Mouse (Mus musculus) liver, adult 2 months (tissue): ENCODE measurements around the gene Eapp. TPM values are rescaled to one million over a fixed set of nuclear protein-coding genes. Genes with fewer than 3 reads are reported as not detected.

Experiments used
- DNase-seq: peaks from one replicate; pipeline ENCODE4 v3.0.0-alpha.2; 2011; ENCODE audit warnings: low read depth, low spot score; ENCODE audit errors: extremely low read depth
- H3K27ac ChIP-seq: fragments of 200-500 bp; replicated peaks from 2 replicates; pipeline ENCODE4 v1.5.1; 2012; ENCODE audit warnings: low read depth, mild to moderate bottlenecking, control low read depth, inconsistent platforms, low read length; ENCODE audit not compliant: insufficient read depth
- H3K27me3 ChIP-seq: fragments of 200-500 bp; 2 replicates; pipeline ENCODE4 v1.6.1; 2012; ENCODE audit warnings: mild to moderate bottlenecking, moderate library complexity, low read length, inconsistent platforms; ENCODE audit not compliant: control insufficient read depth, insufficient read depth
- H3K36me3 ChIP-seq: fragments of 200-500 bp; 2 replicates; pipeline ENCODE4 v1.6.1; 2012; ENCODE audit warnings: low read length, inconsistent platforms; ENCODE audit not compliant: control insufficient read depth, insufficient read depth
- H3K4me1 ChIP-seq: fragments of 200-500 bp; 2 replicates; pipeline ENCODE4 v1.6.1; 2011; ENCODE audit warnings: low read length; ENCODE audit not compliant: control insufficient read depth, insufficient read depth
- H3K4me3 ChIP-seq: fragments of 200-500 bp; 2 replicates; pipeline ENCODE4 v1.5.1; 2011; ENCODE audit warnings: low read depth, mild to moderate bottlenecking, control low read depth, low read length, moderate library complexity; ENCODE audit not compliant: insufficient read depth
- H3K79me2 ChIP-seq: fragments of 200-500 bp; 2 replicates; pipeline ENCODE4 v1.6.1; 2012; ENCODE audit warnings: inconsistent platforms, mild to moderate bottlenecking, low read length, moderate library complexity; ENCODE audit not compliant: control insufficient read depth, insufficient read depth
- H3K9ac ChIP-seq: fragments of 200-500 bp; 2 replicates; pipeline ENCODE4 v1.6.1; 2012; ENCODE audit warnings: low read depth, mild to moderate bottlenecking, control low read depth, inconsistent platforms, low read length
- CTCF ChIP-seq: fragments of 200-500 bp; IDR thresholded peaks from 2 replicates; pipeline ENCODE4 v1.5.1; 2011; ENCODE audit warnings: low read depth, low read length, control low read depth
- POLR2A ChIP-seq: fragments of 200-500 bp; IDR thresholded peaks from 2 replicates; pipeline ENCODE4 v1.6.1; 2011; ENCODE audit warnings: low read length, control low read depth; ENCODE audit not compliant: insufficient read depth; ENCODE audit errors: extremely low read depth
- WGBS: fragments of 180-500 bp; shearing (Covaris S2); methylation state at CpG from one replicate; pipeline ENCODE4 v1.1.7; 2018; 5-methylcytosine and 5-hydroxymethylcytosine counted together
- polyA plus RNA-seq: library from polyadenylated mRNA; depleted of rRNA; stranded (reverse); fragments of >200 nt; gene quantifications from 2 replicates; pipeline ENCODE4 v1.2.3, GENCODE M21; 2012
- total RNA-seq: library from RNA; depleted of rRNA; stranded (reverse); fragments of >200 nt; gene quantifications from 2 replicates; pipeline ENCODE4 v1.2.3, GENCODE M21; 2014

Gene Eapp
- total and polyA plus RNA-seq, 2 experiments, result 17.1 to 24.6 TPM

- Histone ChIP-seq H3K79me2 (peaks cover 3% of the 10 kb centered on the region; the same call in 1 of the 2 replicates), H3K4me1 (peaks cover 14% of the 10 kb centered on the region), H3K4me3 (peak overlapping the region; percentile 75), H3K27me3 (no peaks in the 10 kb centered on the region), H3K9ac (peak overlapping the region; percentile 83), H3K27ac (peak overlapping the region; percentile 71), H3K36me3 (no peaks in the 10 kb centered on the region)
- peak; percentile 39 for DNase-seq
- 7% methylated on average over 16 of the region's 16 CpGs for WGBS
- TF ChIP-seq POLR2A (no peak), CTCF (no peak)
Observed at GRCm38 (mm10) chr12:54655292-54656038, 40.2 kb downstream of the Eapp start.

- TF ChIP-seq POLR2A (no peak), CTCF (no peak)
- WGBS, result 17% methylated on average over 1 of the region's 1 CpGs
- Histone ChIP-seq H3K9ac (no peak overlapping the region), H3K4me3 (no peak overlapping the region), H3K79me2 (peaks cover 3% of the 10 kb centered on the region; the same call in 1 of the 2 replicates), H3K27ac (peak overlapping the region; percentile 37), H3K4me1 (peaks cover 19% of the 10 kb centered on the region), H3K36me3 (no peaks in the 10 kb centered on the region), H3K27me3 (no peaks in the 10 kb centered on the region)
- DNase-seq, result no peak
Observed at GRCm38 (mm10) chr12:54654741-54655140, 41.0 kb downstream of the Eapp start.

GRCm38 (mm10) chr12:54654141-54654540, 41.6 kb downstream of the Eapp start:
- Histone ChIP-seq H3K27ac (peak overlapping the region; percentile 37), H3K4me1 (peaks cover 19% of the 10 kb centered on the region), H3K36me3 (no peaks in the 10 kb centered on the region; the same call in 1 of the 2 replicates), H3K9ac (peak overlapping the region; percentile 16; the same call in 1 of the 2 replicates), H3K27me3 (no peaks in the 10 kb centered on the region), H3K79me2 (peaks cover 3% of the 10 kb centered on the region; the same call in 1 of the 2 replicates), H3K4me3 (no peak overlapping the region)
- DNase-seq, result peak; percentile 71
- 14% methylated on average over 4 of the region's 4 CpGs for WGBS
- TF ChIP-seq POLR2A (no peak), CTCF (no peak)

GRCm38 (mm10) chr12:54652346-54652745, 43.4 kb downstream of the Eapp start:
- Histone ChIP-seq H3K27ac (no peak overlapping the region), H3K36me3 (no peaks in the 10 kb centered on the region; the same call in 1 of the 2 replicates), H3K27me3 (no peaks in the 10 kb centered on the region), H3K79me2 (peaks cover 3% of the 10 kb centered on the region; the same call in 1 of the 2 replicates), H3K4me3 (no peak overlapping the region), H3K4me1 (peaks cover 19% of the 10 kb centered on the region), H3K9ac (no peak overlapping the region)
- TF ChIP-seq POLR2A (no peak), CTCF (no peak)
- WGBS, result 63% methylated on average over 12 of the region's 12 CpGs
- DNase-seq, result peak; percentile 72

DNA sequence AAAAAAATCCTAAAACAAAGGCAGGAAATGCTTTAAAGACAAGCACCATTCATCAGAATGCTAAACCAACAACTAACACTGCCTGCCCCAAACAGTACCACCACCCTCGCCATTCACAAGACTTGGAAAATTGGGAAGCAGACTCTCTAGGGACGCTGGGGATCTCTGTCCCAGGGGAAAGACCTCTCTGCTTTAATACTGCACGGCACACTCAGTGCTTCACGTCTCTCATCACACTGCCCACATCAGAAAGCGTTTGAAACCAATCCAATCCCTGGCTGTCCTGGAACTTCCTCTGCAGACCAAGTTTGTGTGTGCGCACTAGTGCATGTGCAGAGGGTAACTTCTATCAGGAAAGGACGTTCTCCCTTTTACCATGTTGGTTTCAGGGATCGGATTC, 43.9 kb downstream of the Eapp start:
- 67% methylated on average over 8 of the region's 8 CpGs for WGBS
- H3K36me3 ChIP-seq, result no peaks in the 10 kb centered on the region; the same call in 1 of the 2 replicates
- H3K4me3 ChIP-seq, result no peak overlapping the region; the same call in 1 of the 2 replicates
- TF ChIP-seq POLR2A (no peak), CTCF (no peak)
- H3K4me1 ChIP-seq, result peaks cover 19% of the 10 kb centered on the region
- no peak for DNase-seq
- no peak overlapping the region for H3K27ac ChIP-seq
- peaks cover 3% of the 10 kb centered on the region; the same call in 1 of the 2 replicates for H3K79me2 ChIP-seq
- H3K9ac ChIP-seq, result no peak overlapping the region
- H3K27me3 ChIP-seq, result no peaks in the 10 kb centered on the region

DNA sequence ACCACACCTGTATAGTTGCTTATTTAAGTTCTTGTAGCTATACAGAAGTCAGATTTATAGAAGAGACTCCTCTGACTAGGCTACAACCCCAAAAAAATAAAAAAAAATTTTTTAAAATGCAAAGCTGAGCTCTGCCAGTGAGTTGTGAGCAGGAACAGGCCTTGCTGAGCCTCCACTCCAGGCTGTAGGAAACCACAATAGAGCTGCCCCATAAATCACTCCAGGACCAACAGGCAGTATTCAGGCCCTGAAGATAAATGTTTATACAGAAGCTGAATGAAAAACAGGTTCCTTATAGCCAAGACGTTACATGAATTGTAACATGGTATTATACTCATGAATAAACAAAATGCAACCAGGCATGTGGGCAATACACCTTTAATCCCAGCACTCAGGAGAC, 44.5 kb downstream of the Eapp start:
- TF ChIP-seq POLR2A, result no peak
- no peak for TF ChIP-seq CTCF
- no peaks in the 10 kb centered on the region for H3K27me3 ChIP-seq

More for the DNA sequence above, 44.5 kb downstream of the Eapp start:
- Histone ChIP-seq H3K9ac (no peak overlapping the region), H3K79me2 (peaks cover 3% of the 10 kb centered on the region; the same call in 1 of the 2 replicates), H3K4me1 (peaks cover 19% of the 10 kb centered on the region), H3K4me3 (no peak overlapping the region), H3K36me3 (peaks cover 1% of the 10 kb centered on the region; the same call in 1 of the 2 replicates), H3K27ac (no peak overlapping the region)
- 80% methylated on average over 1 of the region's 1 CpGs for WGBS
- no peak for DNase-seq
